In the genomic region with DNA sequence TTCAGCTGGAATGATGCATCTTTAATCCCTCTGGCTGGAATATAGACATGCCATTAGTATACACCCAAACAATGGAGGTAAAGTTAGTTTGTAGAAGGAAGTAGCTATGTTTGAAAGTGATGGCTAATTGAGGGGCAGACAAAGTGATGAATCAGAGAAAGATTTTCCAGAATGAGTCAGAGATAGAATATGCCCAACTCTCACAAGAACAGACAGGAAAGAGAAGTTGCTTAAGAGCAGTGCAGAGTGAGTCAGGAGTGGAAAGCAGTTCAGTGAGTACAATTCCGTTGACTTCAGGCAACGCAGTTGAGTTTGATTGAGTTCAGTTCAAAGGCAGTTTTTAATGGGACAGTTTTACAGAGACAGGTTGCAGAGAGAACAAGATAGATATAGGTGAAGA, we compare ENCODE assay signal across 24 mouse cellular contexts. TPM values are rescaled to one million over a fixed set of nuclear protein-coding genes. Genes with fewer than 3 reads are reported as not detected.
"Had no signal": no experiment of that assay in that cellular context is flagged by ENCODE, and none has a peak within 500 bp of the region (broad histone marks: within the 10 kb centered on the region; RNA-seq: fewer than 3 reads in every experiment).

No protein-coding gene starts in this region.

- H3K9me3 ChIP-seq: neural tube, embryonic 12.5 days had no signal

- H3K27ac ChIP-seq: neural tube, embryonic 12.5 days; neural tube, embryonic 13.5 days; neural tube, embryonic 15.5 days; stomach, embryonic 15.5 days; stomach, postnatal 0 days had no signal

- H3K4me2 ChIP-seq: neural tube, embryonic 12.5 days; neural tube, embryonic 13.5 days; neural tube, embryonic 15.5 days; stomach, embryonic 15.5 days had no signal

- H3K36me3 ChIP-seq: neural tube, embryonic 12.5 days; neural tube, embryonic 13.5 days; neural tube, embryonic 15.5 days; stomach, embryonic 15.5 days had no signal

- H3K4me1 ChIP-seq: neural tube, embryonic 12.5 days; neural tube, embryonic 13.5 days; neural tube, embryonic 15.5 days; stomach, embryonic 15.5 days had no signal

- H3K27me3 ChIP-seq: neural tube, embryonic 12.5 days; neural tube, embryonic 13.5 days; neural tube, embryonic 15.5 days; stomach, embryonic 15.5 days had no signal

- H3K4me3 ChIP-seq: neural tube, embryonic 12.5 days; neural tube, embryonic 13.5 days; neural tube, embryonic 15.5 days; stomach, embryonic 15.5 days had no signal

- DNase-seq: retina, postnatal 1 day; right cerebral cortex, postnatal 14 days; right cerebral cortex, postnatal 25 days; right cerebral cortex, postnatal 4 days; spleen, adult 18-20 months; thymus, adult 18-20 months; thymus, adult 2 months; thymus, postnatal 14 days; thymus, postnatal 25 days; thymus, postnatal 36 days; thymus, postnatal 4 days had no signal

- H3K9ac ChIP-seq: neural tube, embryonic 12.5 days; neural tube, embryonic 13.5 days; neural tube, embryonic 15.5 days; stomach, embryonic 15.5 days had no signal

RNA-seq across cellular contexts. Expression of gene Dnajb8, which starts 47.4 kb away (rescaled TPM):
- total RNA-seq: neutrophil, adult 5-6 weeks had no signal
- polyA plus RNA-seq: neural tube, embryonic 12.5 days; neural tube, embryonic 13.5 days; neural tube, embryonic 14.5 days; neural tube, embryonic 15.5 days; small intestine, adult 2 months; spleen, adult 2 months; stomach, embryonic 14.5 days; stomach, embryonic 15.5 days; stomach, embryonic 16.5 days; stomach, postnatal 0 days; thymus, adult 2 months; thymus, postnatal 0 days; urinary bladder, adult 2 months had no signal
